Mouse (Mus musculus) bone marrow macrophage, adult 2 months (primary cell): ENCODE results near the gene Nat8f3.
"Not testable (repeated sequence)": the region's sequence is repeated elsewhere in the genome, so short reads cannot be mapped to it uniquely, and the experiment has no call there.

Source experiments
- CTCF ChIP-seq: IDR thresholded peaks from 2 replicates; pipeline ENCODE4 v1.5.1; 2012; ENCODE audit warnings: low read depth, mild to moderate bottlenecking, low read length, moderate library complexity
- POLR2A ChIP-seq: IDR thresholded peaks from 2 replicates; pipeline ENCODE4 v1.6.1; 2012; ENCODE audit warnings: mild to moderate bottlenecking, low read depth, low read length, borderline replicate concordance

GRCm38 (mm10) chr6:85810514-85810913 is 45.0 kb upstream of the Nat8f3 start:
- TF ChIP-seq CTCF, POLR2A: not testable (repeated sequence)
